Mouse (Mus musculus) spleen, adult 2 months (tissue): Measurements from ENCODE around the gene Tshz3. TPM values are rescaled to one million over a fixed set of nuclear protein-coding genes. Genes with fewer than 3 reads are reported as not detected.
A peak's percentile ranks its signal among the peaks of the same experiment; 100 is the strongest.

Experiments used
- DNase-seq, 2 experiments: peaks; one replicate each; pipeline versions ENCODE4 v3.0.0 to v3.0.0-alpha.2; 2012 to 2021; ENCODE audit warnings: low spot score in 2 of 2, low read depth in 1 of 2
- H3K27ac ChIP-seq: fragments of 200-500 bp; 2 replicates; pipeline ENCODE4 v1.5.1; 2012; ENCODE audit warnings: low read length, inconsistent platforms; ENCODE audit not compliant: insufficient read depth
- H3K27me3 ChIP-seq: fragments of 200-500 bp; 2 replicates; pipeline ENCODE4 v1.6.1; 2012; ENCODE audit warnings: mild to moderate bottlenecking, moderate library complexity, low read length, inconsistent platforms; ENCODE audit not compliant: control insufficient read depth, insufficient read depth
- H3K36me3 ChIP-seq: fragments of 200-500 bp; 2 replicates; pipeline ENCODE4 v1.6.1; 2012; ENCODE audit warnings: mild to moderate bottlenecking, low read length, inconsistent platforms; ENCODE audit not compliant: control insufficient read depth, insufficient read depth
- H3K4me1 ChIP-seq: fragments of 200-500 bp; 2 replicates; pipeline ENCODE4 v1.6.1; 2011; ENCODE audit warnings: inconsistent platforms; ENCODE audit not compliant: control insufficient read depth, insufficient read depth, insufficient read length
- H3K4me3 ChIP-seq: fragments of 200-500 bp; 2 replicates; pipeline ENCODE4 v1.5.1; 2011; ENCODE audit warnings: mild to moderate bottlenecking, inconsistent platforms; ENCODE audit not compliant: insufficient read depth, insufficient read length; ENCODE audit errors: extremely low read depth
- CTCF ChIP-seq: fragments of 200-500 bp; IDR thresholded peaks from 2 replicates; pipeline ENCODE4 v1.5.1; 2011; ENCODE audit warnings: mild to moderate bottlenecking, inconsistent platforms; ENCODE audit not compliant: insufficient read depth, insufficient read length, insufficient replicate concordance; ENCODE audit errors: extremely low read depth
- POLR2A ChIP-seq: fragments of 200-500 bp; IDR thresholded peaks from 2 replicates; pipeline ENCODE4 v1.6.1; 2011; ENCODE audit warnings: low read depth, low read length, inconsistent platforms
- WGBS: fragments of 180-500 bp; shearing (Covaris S2); methylation state at CpG from one replicate; pipeline ENCODE4 v1.1.7; 2018; 5-methylcytosine and 5-hydroxymethylcytosine counted together
- polyA plus RNA-seq: library from polyadenylated mRNA; depleted of rRNA; stranded (reverse); fragments of >200 nt; gene quantifications from 2 replicates; pipeline ENCODE4 v1.2.3, GENCODE M21; 2012

The Tshz3 gene
- polyA plus RNA-seq, 1 experiment = 1.6 TPM

DNA sequence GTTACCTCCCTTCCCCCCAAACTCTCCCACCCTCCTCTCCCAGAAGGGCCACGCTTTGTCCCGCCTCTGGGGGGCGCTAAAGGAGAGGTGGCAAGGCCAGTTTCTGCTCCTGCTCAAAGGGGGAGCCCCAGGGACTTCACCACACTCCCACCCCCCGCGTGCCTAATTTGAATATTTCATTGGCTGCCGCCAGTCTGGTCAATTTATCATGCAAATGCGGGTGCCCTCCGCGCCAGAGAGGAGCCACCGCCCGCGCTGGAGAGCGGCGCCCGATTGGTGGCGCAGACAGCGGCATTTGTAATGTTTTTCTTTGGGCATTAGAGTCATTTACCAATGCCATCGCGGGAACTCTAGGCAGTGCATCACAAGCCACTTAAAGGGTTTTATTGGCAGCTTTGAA is 7.4 kb upstream of the Tshz3 start:
- Histone ChIP-seq H3K27ac (no peak overlapping the region), H3K4me1 (no peaks in the 10 kb centered on the region), H3K4me3 (no peak overlapping the region), H3K36me3 (no peaks in the 10 kb centered on the region), H3K27me3 (no peaks in the 10 kb centered on the region)
- DNase-seq = no peak
- 5% methylated on average over 19 of the region's 19 CpGs for WGBS
- TF ChIP-seq POLR2A (no peak), CTCF (no peak)

DNA sequence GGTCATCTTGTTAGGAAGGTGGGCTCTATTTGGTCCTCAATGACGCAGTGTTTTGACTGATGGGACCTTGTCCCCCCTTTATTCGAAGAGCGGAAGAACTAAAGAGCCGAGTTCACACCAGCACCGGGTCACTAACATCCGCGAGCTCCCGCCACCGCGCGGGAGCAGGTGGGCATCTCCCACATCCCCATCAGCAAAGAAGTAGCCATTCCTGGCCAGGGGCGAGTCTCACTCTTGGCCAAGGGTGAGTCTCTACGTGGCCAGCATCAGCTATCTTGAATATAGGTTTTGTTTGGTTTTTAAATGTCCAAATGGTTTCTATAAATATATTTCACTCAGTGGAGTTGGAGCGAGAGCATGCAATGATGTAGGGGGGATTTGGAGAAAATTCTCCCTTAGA is 6.3 kb upstream of the Tshz3 start:
- TF ChIP-seq CTCF (no peak), POLR2A (no peak)
- H3K27ac ChIP-seq = no peak overlapping the region
- H3K36me3 ChIP-seq = no peaks in the 10 kb centered on the region
- H3K4me3 ChIP-seq = no peak overlapping the region
- no peak for DNase-seq
- peaks cover 6% of the 10 kb centered on the region for H3K27me3 ChIP-seq
- peaks cover 1% of the 10 kb centered on the region; the same call in 1 of the 2 replicates for H3K4me1 ChIP-seq
- 12% methylated on average over 14 of the region's 14 CpGs for WGBS

DNA sequence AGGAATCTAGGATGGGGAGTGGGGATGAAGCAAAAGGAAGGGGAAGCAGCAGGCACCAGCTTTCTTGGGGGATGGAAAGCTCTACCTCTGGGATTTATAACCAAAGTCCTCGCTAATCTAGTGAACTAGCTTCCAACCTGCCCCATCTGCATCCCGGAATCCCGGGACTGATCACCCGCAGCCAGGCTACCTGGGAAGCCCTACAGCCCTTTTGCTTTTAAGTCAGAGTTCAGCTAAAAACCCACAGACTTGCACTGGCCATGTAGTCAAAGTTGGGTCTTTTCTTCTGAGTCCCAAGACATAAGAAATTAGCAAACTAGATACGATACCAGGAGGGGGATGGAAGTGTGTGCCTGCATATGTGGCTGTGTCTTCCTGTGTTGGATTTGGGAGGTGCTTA is 5.5 kb upstream of the Tshz3 start:
- no peak for DNase-seq
- Histone ChIP-seq H3K27me3 (peaks cover 11% of the 10 kb centered on the region), H3K4me1 (peaks cover 2% of the 10 kb centered on the region; the same call in 1 of the 2 replicates), H3K36me3 (no peaks in the 10 kb centered on the region), H3K27ac (no peak overlapping the region), H3K4me3 (no peak overlapping the region)
- 18% methylated on average over 5 of the region's 5 CpGs for WGBS
- no peak for TF ChIP-seq POLR2A
- no peak for TF ChIP-seq CTCF

DNA sequence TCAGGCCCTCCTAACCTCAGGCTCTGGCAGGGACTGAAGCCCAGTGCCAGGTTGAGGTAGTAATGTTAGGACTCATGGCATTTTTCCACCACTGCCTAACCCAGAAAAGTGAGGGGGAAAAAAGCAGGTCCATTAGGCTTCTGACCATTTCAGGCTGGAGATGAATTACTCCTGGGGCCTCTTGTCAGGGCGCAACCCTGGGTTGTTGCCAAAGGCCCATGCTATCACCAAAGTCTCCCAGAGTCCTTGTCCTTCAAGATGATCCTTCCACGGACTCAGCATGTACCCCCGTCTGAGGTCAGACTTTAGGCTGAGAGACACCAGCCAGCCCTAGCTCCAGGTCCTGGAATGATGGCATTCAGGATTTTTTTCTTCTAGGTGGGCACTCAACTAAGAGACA is 4.8 kb upstream of the Tshz3 start:
- TF ChIP-seq POLR2A = no peak
- TF ChIP-seq CTCF = no peak
- Histone ChIP-seq H3K4me3 (no peak overlapping the region), H3K36me3 (no peaks in the 10 kb centered on the region), H3K27ac (no peak overlapping the region), H3K27me3 (peaks cover 16% of the 10 kb centered on the region), H3K4me1 (peaks cover 2% of the 10 kb centered on the region; the same call in 1 of the 2 replicates)
- DNase-seq = no peak
- WGBS = 70% methylated on average over 3 of the region's 3 CpGs

DNA sequence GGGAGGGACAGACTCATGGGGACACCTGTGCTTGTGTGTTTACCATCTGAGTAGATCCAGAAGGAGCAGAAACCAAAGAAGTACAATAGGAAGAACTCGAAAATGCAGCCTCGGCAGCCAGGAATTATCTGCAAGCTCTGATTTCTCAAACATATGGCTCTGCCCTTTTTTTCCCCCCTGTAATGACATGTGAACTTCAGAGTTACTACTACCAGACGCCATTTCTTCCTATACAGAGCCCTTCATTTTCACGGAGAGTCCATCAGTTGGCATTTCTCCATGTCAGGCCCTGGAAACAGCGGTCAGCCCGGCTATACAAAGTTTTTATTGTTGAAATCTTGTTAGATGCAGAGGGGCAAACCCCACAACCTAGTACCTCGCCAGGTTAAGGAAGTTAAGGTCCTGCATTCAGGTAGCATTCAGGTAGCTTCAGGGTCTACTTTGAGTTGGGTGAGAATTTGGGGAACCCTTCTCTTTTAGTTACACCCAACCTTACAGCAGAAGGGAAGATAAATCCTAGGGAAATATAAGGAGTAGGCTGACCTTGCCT is 3.2 kb upstream of the Tshz3 start:
- Histone ChIP-seq H3K27me3 (peaks cover 19% of the 10 kb centered on the region), H3K27ac (no peak overlapping the region), H3K4me3 (no peak overlapping the region), H3K4me1 (peaks cover 2% of the 10 kb centered on the region; the same call in 1 of the 2 replicates), H3K36me3 (no peaks in the 10 kb centered on the region)
- DNase-seq = no peak
- 34% methylated on average over 7 of the region's 7 CpGs for WGBS
- no peak for TF ChIP-seq CTCF
- no peak for TF ChIP-seq POLR2A

DNA sequence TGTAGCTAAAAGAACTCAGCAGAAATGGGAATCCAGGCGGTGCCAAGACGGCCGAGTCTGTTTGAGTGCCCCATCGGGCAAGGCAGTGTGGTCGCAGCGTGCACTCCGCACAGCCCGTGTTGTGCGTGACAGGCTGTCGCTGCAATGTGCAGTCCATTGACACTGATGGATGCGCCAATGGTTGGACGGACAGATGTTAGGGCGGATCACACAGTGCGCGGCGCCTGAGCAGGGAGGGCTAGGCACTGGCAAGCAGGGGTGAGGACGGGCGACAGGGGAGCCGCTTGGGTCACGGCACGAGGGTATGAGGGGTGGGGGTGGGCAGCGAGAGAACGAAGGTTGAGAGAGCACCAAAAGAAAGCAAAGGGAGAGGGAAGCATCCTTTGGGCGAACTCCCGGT is 2.6 kb upstream of the Tshz3 start:
- 8% methylated on average over 25 of the region's 25 CpGs for WGBS
- no peak for DNase-seq
- no peak overlapping the region for H3K27ac ChIP-seq
- peaks cover 19% of the 10 kb centered on the region for H3K27me3 ChIP-seq
- no peaks in the 10 kb centered on the region for H3K36me3 ChIP-seq
- peaks cover 2% of the 10 kb centered on the region; the same call in 1 of the 2 replicates for H3K4me1 ChIP-seq
- no peak overlapping the region for H3K4me3 ChIP-seq
- TF ChIP-seq CTCF (no peak), POLR2A (no peak)

DNA sequence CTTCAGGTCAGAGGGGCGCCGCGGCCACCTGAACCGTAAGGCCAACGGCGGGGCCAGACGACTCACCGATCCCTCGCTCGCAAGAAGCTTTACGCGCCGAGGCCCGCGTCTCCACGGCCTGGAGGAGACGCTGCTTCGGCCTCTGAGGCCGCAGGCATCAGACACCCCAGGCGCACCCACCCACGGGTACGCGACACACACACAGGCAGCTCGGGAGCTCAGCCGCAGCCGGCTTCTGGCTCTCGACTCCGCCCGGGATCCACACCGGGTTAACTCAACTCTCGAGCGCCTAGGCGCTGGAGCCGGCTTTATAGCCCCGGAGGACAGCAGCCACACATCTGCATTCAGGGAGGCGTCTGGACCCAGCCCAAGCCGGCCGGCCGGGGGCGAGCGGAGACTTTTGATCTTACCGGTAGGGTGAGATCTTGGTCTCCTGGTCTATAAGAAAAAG is 2.1 kb upstream of the Tshz3 start:
- no peak overlapping the region for H3K27ac ChIP-seq
- no peaks in the 10 kb centered on the region for H3K36me3 ChIP-seq
- TF ChIP-seq CTCF (no peak), POLR2A (no peak)
- no peak for DNase-seq
- peak overlapping the region; percentile 18; the same call in 1 of the 2 replicates for H3K4me3 ChIP-seq
- peaks cover 19% of the 10 kb centered on the region for H3K27me3 ChIP-seq
- WGBS = 2% methylated on average over 42 of the region's 42 CpGs
- peaks cover 2% of the 10 kb centered on the region; the same call in 1 of the 2 replicates for H3K4me1 ChIP-seq
